Mouse (Mus musculus): Measurements from ENCODE around the gene Slc15a5. TPM values are rescaled to one million over a fixed set of nuclear protein-coding genes. Genes with fewer than 3 reads are reported as not detected.
A peak's percentile ranks its signal among the peaks of the same experiment; 100 is the strongest.

The Slc15a5 gene
- total RNA-seq, 2 experiments from 2014 or later = 0.18 TPM; not detected in 1

GRCm38 (mm10) chr6:137985169-137985568 is 94.5 kb downstream of the Slc15a5 start:
- Histone ChIP-seq H3K27ac (no peak overlapping the region), H3K4me3 (no peak overlapping the region)
- no peak for DNase-seq (ENCODE audit: extremely low spot score in 1 of 2, low spot score in 2 of 2)
- intact Hi-C loops (cut with DNase I) = loop anchor here (5.0 kb wide), 1 partner anchor 167 kb away; no protein-coding TSS in a partner anchor
- no peak for TF ChIP-seq CTCF (IDR thresholded peaks at IDR 0.05)

GRCm38 (mm10) chr6:137982195-137982737 is 97.5 kb downstream of the Slc15a5 start:
- Histone ChIP-seq H3K4me3 (no peak overlapping the region), H3K27ac (no peak overlapping the region)
- no peak for TF ChIP-seq CTCF (IDR thresholded peaks at IDR 0.05)
- intact Hi-C loops (cut with DNase I) = no loop called here
- no peak for DNase-seq (ENCODE audit: extremely low spot score in 1 of 2, low spot score in 2 of 2)

- TF ChIP-seq CTCF (IDR thresholded peaks at IDR 0.05) = peak; percentile 54
- DNase-seq (ENCODE audit: extremely low spot score in 1 of 2, low spot score in 2 of 2) = no peak
- intact Hi-C loops (cut with DNase I) = no loop called here
- H3K4me3 ChIP-seq = no peak overlapping the region
- no peak overlapping the region for H3K27ac ChIP-seq
Observed at GRCm38 (mm10) chr6:137980905-137981696, 98.6 kb downstream of the Slc15a5 start.

GRCm38 (mm10) chr6:137980413-137980812 is 99.3 kb downstream of the Slc15a5 start:
- no peak for DNase-seq (ENCODE audit: extremely low spot score in 1 of 2, low spot score in 2 of 2)
- no peak overlapping the region for H3K4me3 ChIP-seq
- H3K27ac ChIP-seq = no peak overlapping the region
- intact Hi-C loops (cut with DNase I) = no loop called here
- no peak for TF ChIP-seq CTCF (IDR thresholded peaks at IDR 0.05)

- intact Hi-C loops (cut with DNase I) = no loop called here
- DNase-seq (ENCODE audit: extremely low spot score in 1 of 2, low spot score in 2 of 2) = no peak
- TF ChIP-seq CTCF (IDR thresholded peaks at IDR 0.05) = no peak
Observed at GRCm38 (mm10) chr6:137979802-137980201, 99.9 kb downstream of the Slc15a5 start.

GRCm38 (mm10) chr6:137976021-137976420 is 103.7 kb downstream of the Slc15a5 start:
- DNase-seq (ENCODE audit: extremely low spot score in 1 of 2, low spot score in 2 of 2) = no peak
- no peak overlapping the region for H3K4me3 ChIP-seq
- intact Hi-C loops (cut with DNase I) = no loop called here
- no peak for TF ChIP-seq CTCF (IDR thresholded peaks at IDR 0.05)
- H3K27ac ChIP-seq = no peak overlapping the region

More at GRCm38 (mm10) chr6:137979802-137980201, 99.9 kb downstream of the Slc15a5 start:
- Histone ChIP-seq H3K27ac (no peak overlapping the region), H3K4me3 (no peak overlapping the region)

- DNase-seq (ENCODE audit: extremely low spot score in 1 of 2, low spot score in 2 of 2) = no peak
- Histone ChIP-seq H3K27ac (no peak overlapping the region), H3K4me3 (no peak overlapping the region)
- no peak for TF ChIP-seq CTCF (IDR thresholded peaks at IDR 0.05)
- intact Hi-C loops (cut with DNase I) = no loop called here
Observed at GRCm38 (mm10) chr6:137963703-137964102, 116.0 kb downstream of the Slc15a5 start.

- Histone ChIP-seq H3K27ac (no peak overlapping the region), H3K4me3 (no peak overlapping the region)
- no peak for TF ChIP-seq CTCF (IDR thresholded peaks at IDR 0.05)
- intact Hi-C loops (cut with DNase I) = no loop called here
- DNase-seq (ENCODE audit: extremely low spot score in 1 of 2, low spot score in 2 of 2) = no peak
Observed at GRCm38 (mm10) chr6:137962836-137963235, 116.9 kb downstream of the Slc15a5 start.

GRCm38 (mm10) chr6:137960023-137960778 is 119.5 kb downstream of the Slc15a5 start:
- TF ChIP-seq CTCF (IDR thresholded peaks at IDR 0.05) = peak; percentile 44
- intact Hi-C loops (cut with DNase I) = loop anchor here (2.0 kb wide), 1 partner anchor 193 kb away; no protein-coding TSS in a partner anchor
- DNase-seq (ENCODE audit: extremely low spot score in 1 of 2, low spot score in 2 of 2) = no peak
- H3K27ac ChIP-seq = no peak overlapping the region
- H3K4me3 ChIP-seq = no peak overlapping the region

GRCm38 (mm10) chr6:137957630-137958029 is 122.1 kb downstream of the Slc15a5 start:
- intact Hi-C loops (cut with DNase I) = no loop called here
- DNase-seq (ENCODE audit: extremely low spot score in 1 of 2, low spot score in 2 of 2) = no peak
- TF ChIP-seq CTCF (IDR thresholded peaks at IDR 0.05) = no peak
- Histone ChIP-seq H3K27ac (no peak overlapping the region), H3K4me3 (no peak overlapping the region)

- Histone ChIP-seq H3K27ac (no peak overlapping the region), H3K4me3 (no peak overlapping the region)
- TF ChIP-seq CTCF (IDR thresholded peaks at IDR 0.05) = no peak
- DNase-seq (ENCODE audit: extremely low spot score in 1 of 2, low spot score in 2 of 2) = no peak
- intact Hi-C loops (cut with DNase I) = no loop called here
Observed at GRCm38 (mm10) chr6:137956783-137957429, 122.8 kb downstream of the Slc15a5 start.
